Mouse (Mus musculus) E14TG2a.4 (cell line): ENCODE data around the gene Gm17364.

ENCODE experiments used
- CTCF ChIP-seq: conservative IDR thresholded peaks from 2 replicates; pipeline ENCODE4 v1.5.1; 2014; ENCODE audit warnings: low read length
- POU5F1 ChIP-seq: IDR thresholded peaks from 2 replicates; pipeline ENCODE4 v1.6.1; 2014; ENCODE audit warnings: low read length, borderline replicate concordance

DNA sequence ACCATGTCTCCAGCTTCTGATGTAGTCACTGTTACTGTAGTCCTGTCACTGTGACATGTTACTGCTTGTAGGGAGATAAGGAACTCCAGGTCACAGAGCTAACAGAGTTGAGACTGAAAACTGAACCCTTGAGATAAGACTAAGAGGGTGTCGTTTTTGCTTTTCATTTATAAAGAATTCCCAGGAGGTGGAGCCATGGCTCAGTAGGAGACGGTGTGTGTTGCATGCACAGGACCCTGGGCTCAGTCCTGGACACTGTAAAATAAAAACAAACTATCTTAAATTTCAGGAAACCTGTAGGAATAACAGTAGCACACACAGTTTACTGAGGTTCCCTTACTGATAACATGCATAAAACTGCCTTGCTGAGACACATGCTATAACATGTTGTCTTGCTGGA lies 24.8 kb upstream of the Gm17364 start:
- TF ChIP-seq CTCF (no peak), POU5F1 (no peak)
